Mouse (Mus musculus): ENCODE data around the gene Trpm4.

- TF ChIP-seq CTCF (conservative IDR thresholded peaks at IDR 0.05; ENCODE audit: insufficient read depth, insufficient read length, low read depth, low read length) (no peak), POLR2A (IDR thresholded peaks at IDR 0.05; ENCODE audit: low read depth, low read length) (no peak)
These were observed 31.0 kb downstream of the Trpm4 start for GRCm38 (mm10) chr7:45302626-45303025.

All from kidney, adult 2 months (tissue).